Mouse (Mus musculus) CD4-positive, CD25-positive, alpha-beta regulatory T cell, adult 2 months (primary cell): ENCODE data around the gene Ms4a6b.
"Not testable (repeated sequence)": the region's sequence is repeated elsewhere in the genome, so short reads cannot be mapped to it uniquely, and the experiment has no call there.

ENCODE experiments used
- DNase-seq: peaks from one replicate; pipeline ENCODE4 v3.0.0-alpha.2; 2012; ENCODE audit warnings: low read depth, low spot score

Gene Ms4a6b

DNA sequence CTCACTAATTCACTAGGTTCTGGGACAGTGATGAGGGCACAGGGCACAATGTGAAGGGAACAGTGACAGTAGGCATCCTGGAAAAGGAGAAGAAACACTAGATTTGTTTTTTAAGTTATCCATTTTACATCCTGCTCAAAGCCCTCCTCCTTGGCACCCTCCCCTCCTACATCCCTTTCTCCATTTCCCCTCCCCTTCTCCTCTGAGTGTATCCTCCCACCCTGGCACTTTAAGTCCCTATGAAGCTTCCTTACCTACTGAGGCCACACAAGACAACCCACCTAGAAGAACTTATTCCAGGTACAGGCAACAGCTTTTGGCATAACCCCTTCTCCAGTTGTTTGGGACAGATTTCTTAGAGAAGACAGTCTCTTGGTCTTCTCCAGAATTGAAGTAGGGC, at the start of gene Ms4a6b:
TSS of gene Ms4a6b (plus strand) at position 267 of the 400 bp plus-strand sequence.
- DNase-seq: peak; percentile 51

DNA sequence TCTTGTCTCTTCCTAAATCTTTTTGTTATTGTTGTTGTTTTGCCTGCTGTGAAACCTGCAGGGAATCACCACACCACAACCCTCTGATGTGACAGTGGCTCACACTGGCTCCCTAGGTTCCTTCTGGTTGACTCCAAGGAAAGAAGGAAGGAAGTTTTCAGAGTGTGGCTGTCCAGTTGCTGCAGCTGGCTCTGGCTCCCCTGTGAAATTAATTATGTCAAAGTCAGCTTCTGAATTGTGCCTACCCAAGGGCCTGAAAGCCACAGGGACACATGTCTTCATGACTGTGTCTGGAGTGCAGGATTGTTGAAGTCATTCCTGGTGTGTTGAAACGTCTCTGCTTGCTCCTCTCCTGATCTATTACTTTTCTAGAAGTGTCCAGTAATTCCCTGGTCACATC, 48.0 kb upstream of the Ms4a6b start:
- DNase-seq: not testable (repeated sequence)

GRCm38 (mm10) chr19:11469215-11469614, 47.1 kb upstream of the Ms4a6b start, which contains the start of gene Ms4a6c:
Ms4a6c (plus strand) TSS chr19:11469366.
- peak; percentile 48 for DNase-seq

DNA sequence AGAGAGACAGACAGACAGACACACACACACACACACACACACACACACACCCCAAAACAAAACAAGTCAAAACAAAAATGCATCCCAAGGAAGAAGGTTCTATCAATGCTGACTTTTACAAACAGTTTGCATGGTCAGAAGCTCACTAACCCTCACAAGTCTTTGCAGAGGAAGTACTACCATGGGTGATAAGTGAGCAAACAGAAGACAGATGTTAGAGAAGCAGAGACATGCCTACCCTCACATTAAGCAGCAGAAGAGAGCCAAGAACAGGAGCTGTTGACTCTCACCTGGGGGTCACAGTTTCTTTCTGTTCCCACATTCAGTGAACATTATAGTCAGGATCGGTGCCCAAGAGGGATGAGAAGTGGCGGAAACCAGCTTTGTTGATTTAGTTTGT, 36.6 kb upstream of the Ms4a6b start:
- DNase-seq: peak; percentile 59

DNA sequence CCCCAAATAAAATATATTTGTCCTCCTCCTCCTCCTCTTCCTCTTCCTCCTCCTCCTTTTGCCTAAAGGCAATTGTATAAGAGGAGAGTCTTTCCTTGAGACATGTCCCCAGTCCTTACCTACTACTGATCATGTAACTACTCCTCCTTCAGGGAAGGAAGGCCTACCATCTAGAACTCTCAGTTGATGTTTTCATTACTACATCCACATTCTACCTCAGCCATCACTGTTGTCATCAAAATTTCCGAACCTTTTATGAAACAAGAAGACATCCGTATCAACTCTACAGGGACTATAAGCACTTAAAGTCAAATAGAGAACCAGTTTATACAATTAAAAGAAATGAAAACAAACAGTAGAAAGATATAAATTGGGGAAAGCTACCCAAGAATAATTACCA, 33.6 kb upstream of the Ms4a6b start:
- peak; percentile 58 for DNase-seq

DNA sequence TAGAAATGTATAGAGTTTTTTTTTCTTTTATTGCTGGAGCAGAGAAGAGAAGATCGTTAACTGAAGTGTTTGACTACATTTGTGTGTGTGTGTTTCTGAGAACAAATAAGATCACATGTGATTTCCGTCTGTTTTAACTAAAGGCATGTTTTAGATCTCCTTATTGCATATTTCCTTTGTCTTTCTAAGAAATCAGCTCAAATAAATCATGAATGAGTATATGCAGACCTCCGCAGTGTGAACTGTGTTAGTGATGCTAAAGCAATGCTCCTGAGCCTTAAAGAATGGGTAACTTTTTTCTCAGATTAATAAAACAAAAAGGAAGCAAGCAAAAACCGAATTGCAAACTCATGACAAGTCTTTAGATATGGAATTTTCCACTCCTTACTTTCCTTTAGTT, 32.4 kb upstream of the Ms4a6b start:
- DNase-seq: peak; percentile 67

DNA sequence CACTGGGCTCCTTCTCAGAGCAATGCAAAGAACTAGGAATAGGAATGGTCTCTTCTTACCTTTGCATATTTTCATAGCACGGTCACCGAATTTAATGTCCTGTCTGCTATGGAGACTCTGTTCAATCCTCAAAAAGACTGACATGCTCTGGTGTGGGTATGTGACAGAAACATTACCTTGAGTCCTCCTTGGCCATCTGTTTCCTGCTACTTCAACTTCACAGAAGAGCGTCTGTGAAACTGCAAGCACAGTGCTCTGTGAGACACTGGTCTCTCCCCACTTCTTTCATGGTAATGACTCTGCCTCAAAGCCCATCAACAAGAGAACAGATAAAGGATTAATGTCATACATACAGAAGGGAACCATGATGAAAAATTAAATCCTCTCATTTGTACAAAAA, 31.9 kb upstream of the Ms4a6b start:
- peak; percentile 80 for DNase-seq

DNA sequence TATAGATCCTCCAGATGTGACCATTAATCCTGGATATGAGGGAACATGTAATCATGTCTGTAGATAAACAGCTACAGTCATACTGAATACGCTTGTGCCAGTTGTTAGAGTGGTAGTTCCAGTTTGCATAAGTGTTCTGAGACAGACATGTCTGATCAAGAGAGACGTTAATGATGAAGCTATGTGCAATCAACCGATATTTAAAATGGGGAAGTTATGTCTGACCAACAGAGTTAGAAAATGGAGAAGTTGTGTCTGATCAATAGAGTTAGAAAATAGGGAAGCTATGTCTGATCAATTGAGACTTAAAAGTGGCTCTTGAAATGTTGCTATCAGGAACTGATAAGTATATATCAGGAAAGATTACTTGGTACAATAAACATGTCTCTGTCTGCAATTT, 31.0 kb upstream of the Ms4a6b start:
- peak; percentile 51 for DNase-seq

DNA sequence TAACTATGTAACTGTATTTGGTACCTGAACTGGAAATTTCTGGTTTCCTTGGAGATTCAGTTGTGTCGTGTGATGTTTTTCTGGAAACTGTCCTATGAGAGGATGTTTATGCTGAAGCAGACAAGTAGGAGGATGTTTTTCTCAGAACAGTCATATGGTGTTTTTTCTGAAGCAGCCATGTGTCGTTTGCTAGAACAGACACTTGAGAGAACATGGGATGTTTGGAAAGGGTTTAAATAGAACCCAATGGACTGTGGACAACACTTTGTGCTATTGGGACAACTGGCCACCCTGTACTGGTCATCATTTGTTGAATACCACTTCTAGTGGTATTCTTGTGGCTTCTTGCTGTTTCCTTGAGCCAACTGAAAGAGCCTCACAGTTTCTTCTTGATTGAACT, 30.6 kb upstream of the Ms4a6b start, which contains the start of gene Gm8369:
TSS of gene Gm8369 (plus strand) at position 193 of the 400 bp plus-strand sequence.
- DNase-seq: peak; percentile 84

DNA sequence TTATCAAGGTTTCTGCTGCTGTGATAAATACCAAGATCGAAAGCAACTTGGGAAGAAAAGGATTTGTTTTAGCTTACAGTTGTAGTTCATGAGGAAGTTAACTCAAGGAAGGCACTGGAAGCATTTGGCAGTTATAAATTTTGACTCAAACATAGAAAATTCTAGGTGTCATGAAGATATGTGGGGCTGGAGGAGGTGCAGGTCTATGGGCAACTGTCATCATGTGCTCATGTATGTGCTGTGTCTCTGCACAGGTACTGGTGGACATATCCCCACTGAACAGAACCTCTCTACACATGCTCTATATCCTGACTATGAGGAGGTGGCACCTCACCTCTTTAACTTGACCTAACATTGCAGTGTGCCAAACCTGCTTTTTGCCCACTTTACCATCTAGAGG, 29.7 kb upstream of the Ms4a6b start:
- DNase-seq: peak; percentile 65

DNA sequence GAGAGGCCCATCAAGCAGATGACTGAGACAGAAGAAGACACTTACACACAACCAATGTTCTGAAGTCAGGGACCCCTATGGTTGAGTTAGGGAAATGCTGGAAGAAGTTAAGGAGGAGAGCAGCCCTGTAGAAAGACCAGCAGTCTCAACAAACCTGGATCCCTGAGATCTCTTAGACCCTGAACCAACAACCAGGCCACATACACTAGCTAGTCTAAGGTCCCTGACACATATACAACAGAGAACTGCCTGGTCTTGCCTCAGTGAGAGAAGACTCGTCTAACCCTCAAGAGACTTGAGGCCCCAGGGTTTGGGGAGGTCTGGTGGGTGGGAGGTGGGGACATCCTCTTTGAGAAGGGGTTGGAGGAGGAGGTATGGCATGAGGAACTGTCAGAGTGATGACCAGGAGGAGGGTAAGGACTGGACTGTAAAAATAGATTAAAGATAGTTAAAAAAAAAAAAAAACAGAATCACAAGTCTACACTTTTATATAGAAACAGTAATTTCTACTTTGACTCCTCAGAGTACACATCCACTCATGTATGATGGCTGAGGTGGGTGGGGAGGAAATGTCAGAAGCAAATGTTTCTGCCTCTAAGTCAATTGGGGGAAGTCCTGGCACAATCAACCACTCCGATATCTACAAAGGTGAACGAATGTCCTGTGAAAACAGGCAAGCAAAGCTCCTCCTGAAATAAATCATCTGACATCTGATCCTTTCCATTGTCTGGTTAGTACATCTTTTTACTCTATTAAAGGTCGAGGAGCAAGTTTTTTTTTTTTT, 24.7 kb upstream of the Ms4a6b start:
- peak; percentile 83 for DNase-seq

DNA sequence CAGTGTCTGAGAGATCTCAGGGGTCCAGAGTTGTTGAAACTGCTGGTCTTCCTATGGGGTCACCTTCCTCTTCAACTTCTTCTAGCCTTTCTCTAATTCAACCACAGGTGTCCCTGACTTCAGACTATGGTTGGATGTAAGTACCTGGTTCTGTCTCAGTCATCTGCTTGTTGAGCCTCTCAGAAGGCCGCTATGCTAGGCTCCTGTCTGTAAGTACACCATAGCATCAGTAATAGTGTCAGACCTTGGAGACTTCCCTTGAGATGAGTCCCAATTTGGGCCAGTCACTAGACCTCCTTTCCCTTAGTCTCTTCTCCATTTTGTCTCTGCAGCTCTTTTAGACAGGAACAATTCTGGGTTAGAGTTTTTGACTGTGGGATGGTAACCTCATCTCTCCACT, 23.6 kb upstream of the Ms4a6b start:
- DNase-seq: peak; percentile 37

GRCm38 (mm10) chr19:11494519-11494918, 21.8 kb upstream of the Ms4a6b start:
- DNase-seq: peak; percentile 72

DNA sequence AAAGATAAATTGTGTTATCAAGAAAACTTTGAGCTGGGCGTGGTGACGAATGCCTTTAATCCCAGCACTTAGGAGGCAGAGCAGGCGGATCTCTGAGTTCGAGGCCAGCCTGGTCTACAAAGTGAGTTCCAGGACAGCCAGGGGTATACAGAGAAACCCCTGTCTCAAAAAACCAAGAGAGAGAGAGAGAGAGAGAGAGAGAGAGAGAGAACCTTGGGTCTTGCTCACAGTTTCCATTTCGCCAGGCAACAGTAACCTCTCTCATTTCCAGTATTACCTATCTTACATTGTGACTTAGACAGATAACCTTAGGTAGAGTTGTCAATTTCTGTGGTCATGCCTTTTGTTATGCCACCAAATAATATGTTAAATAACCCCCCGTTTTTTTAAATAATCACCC, 20.0 kb upstream of the Ms4a6b start:
- DNase-seq: peak; percentile 69

DNA sequence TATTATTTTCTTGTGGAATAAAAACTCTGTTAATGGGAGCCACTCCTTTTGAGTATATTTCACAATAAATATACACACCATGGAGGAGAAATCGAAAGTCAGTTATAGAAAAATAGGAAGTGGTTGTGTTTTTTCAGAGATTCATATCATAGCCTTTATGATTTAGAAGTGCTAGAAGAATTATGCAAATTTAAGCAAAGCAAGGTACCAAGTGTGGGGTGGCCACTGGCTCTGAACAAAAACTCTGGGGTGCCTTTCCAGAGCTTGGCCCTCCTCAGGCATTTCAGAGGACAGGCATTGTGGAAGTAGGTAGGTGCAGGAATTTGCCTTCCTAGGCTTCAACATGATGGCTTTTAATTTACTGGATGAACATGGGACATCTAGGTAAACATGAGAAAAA, 19.0 kb upstream of the Ms4a6b start:
- DNase-seq: peak; percentile 59

DNA sequence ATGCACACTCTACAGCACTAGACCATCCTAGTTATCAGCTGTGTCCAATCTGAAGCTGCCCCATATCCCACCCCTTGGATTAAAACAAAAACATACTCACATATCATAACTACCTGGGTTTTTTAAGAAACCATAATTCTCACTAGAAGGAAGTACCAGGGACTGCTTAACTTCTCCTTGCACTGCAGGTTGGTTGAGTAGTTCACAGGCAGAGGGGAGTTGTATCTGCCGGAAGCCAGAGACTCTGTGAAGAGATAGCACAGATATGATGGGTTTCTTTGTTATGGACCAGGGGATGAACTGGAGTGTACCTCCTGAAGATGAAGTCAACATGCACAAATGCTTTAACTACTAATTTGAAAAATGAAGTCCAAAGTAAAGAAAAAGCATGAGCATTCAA, 15.5 kb upstream of the Ms4a6b start:
- peak; percentile 56 for DNase-seq

GRCm38 (mm10) chr19:11501326-11501725, 15.0 kb upstream of the Ms4a6b start:
- DNase-seq: peak; percentile 60

- DNase-seq: peak; percentile 68
These were observed 11.5 kb upstream of the Ms4a6b start for GRCm38 (mm10) chr19:11504857-11505256.

DNA sequence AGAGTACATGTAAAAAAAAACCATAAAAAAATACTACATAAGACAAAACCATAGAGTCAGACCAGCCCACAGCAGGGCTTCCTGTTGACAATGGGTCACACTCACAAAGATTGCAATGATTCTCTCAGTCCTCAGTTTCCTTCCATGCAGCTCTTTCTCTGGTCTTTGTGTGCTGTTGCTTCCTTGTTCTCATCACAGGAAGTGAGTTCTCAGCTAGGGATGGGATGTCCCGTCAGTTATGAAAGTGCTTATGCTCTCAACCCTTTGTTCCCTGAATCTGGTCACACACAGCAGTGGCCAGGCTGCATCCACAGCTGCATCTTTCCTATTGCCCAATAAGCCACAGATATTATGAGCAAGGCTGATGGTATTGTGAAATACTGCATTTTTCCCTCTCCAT, 2.9 kb upstream of the Ms4a6b start:
- DNase-seq: peak; percentile 68

- DNase-seq: peak; percentile 86
These were observed 533 bp downstream of the Ms4a6b start for GRCm38 (mm10) chr19:11516845-11517244.

- not testable (repeated sequence) for DNase-seq
These were observed 1.1 kb downstream of the Ms4a6b start for GRCm38 (mm10) chr19:11517373-11517772.

- peak; percentile 69 for DNase-seq
These were observed 2.0 kb downstream of the Ms4a6b start for GRCm38 (mm10) chr19:11518356-11518755.

- DNase-seq: peak; percentile 44
These were observed 3.8 kb downstream of the Ms4a6b start for GRCm38 (mm10) chr19:11520146-11520545.
